Mouse (Mus musculus) myocyte (in vitro differentiated cells): ENCODE measurements around the gene Smim24. TPM values are rescaled to one million over a fixed set of nuclear protein-coding genes. Genes with fewer than 3 reads are reported as not detected.
A peak's percentile ranks its signal among the peaks of the same experiment; 100 is the strongest.

Experiments used
- H3K27me3 ChIP-seq: one replicate; pipeline ENCODE4 v1.6.1; 2011; ENCODE audit not compliant: control insufficient read depth, insufficient read depth, insufficient read length
- H3K36me3 ChIP-seq: one replicate; pipeline ENCODE4 v1.6.1; 2011; ENCODE audit not compliant: control insufficient read depth, insufficient read depth
- H3K4me2 ChIP-seq: one replicate; pipeline ENCODE4 v1.6.1; 2011; ENCODE audit warnings: low read depth, control low read depth
- H3K4me3 ChIP-seq: one replicate; pipeline ENCODE4 v1.5.1; 2011; ENCODE audit warnings: mild to moderate bottlenecking, control low read depth, moderate library complexity
- H3K79me2 ChIP-seq: one replicate; pipeline ENCODE4 v1.6.1; 2011; ENCODE audit not compliant: control insufficient read depth, insufficient read depth
- H3ac ChIP-seq: one replicate; pipeline ENCODE4 v1.6.1; 2011; ENCODE audit not compliant: control insufficient read depth, insufficient read length
- CEBPB ChIP-seq: IDR thresholded peaks from 2 replicates; pipeline ENCODE4 v1.6.1; 2011; ENCODE audit warnings: mild to moderate bottlenecking, moderate library complexity; ENCODE audit not compliant: poor library complexity, insufficient read depth, severe bottlenecking
- E2F4 ChIP-seq: IDR thresholded peaks from one replicate; pipeline ENCODE4 v1.6.1; 2011; ENCODE audit warnings: mild to moderate bottlenecking, control low read depth, moderate library complexity; ENCODE audit not compliant: insufficient read depth
- MAX ChIP-seq: IDR thresholded peaks from one replicate; pipeline ENCODE4 v1.6.1; 2011; ENCODE audit warnings: low read depth, mild to moderate bottlenecking, control low read depth
- MYOD1 ChIP-seq, 3 experiments: IDR thresholded peaks; one replicate each; pipeline ENCODE4 v1.6.1; 2011; ENCODE audit warnings: control low read depth in 2 of 3, low read depth in 2 of 3, mild to moderate bottlenecking in 2 of 3, moderate library complexity in 1 of 3; ENCODE audit not compliant: insufficient read length in 2 of 3, control insufficient read depth in 1 of 3
- MYOG ChIP-seq, 3 experiments: IDR thresholded peaks; one replicate each; pipeline ENCODE4 v1.6.1; 2011; ENCODE audit warnings: control low read depth in 2 of 3, low read depth in 2 of 3, mild to moderate bottlenecking in 2 of 3; ENCODE audit not compliant: insufficient read length in 2 of 3, control insufficient read depth in 1 of 3, insufficient read depth in 1 of 3
- POLR2A ChIP-seq: IDR thresholded peaks from one replicate; pipeline ENCODE4 v1.6.1; 2011; ENCODE audit warnings: low read depth, mild to moderate bottlenecking, control low read depth, moderate library complexity; ENCODE audit not compliant: insufficient read length
- POLR2AphosphoS2 ChIP-seq: IDR thresholded peaks from one replicate; pipeline ENCODE4 v1.6.1; 2011; ENCODE audit warnings: low read depth, control low read depth; ENCODE audit not compliant: insufficient read length
- REST ChIP-seq: IDR thresholded peaks from one replicate; pipeline ENCODE4 v1.6.1; 2011; ENCODE audit warnings: mild to moderate bottlenecking, control low read depth, moderate library complexity; ENCODE audit not compliant: insufficient read depth, insufficient read length
- SRF ChIP-seq: IDR thresholded peaks from one replicate; pipeline ENCODE4 v1.6.1; 2011; ENCODE audit warnings: low read depth; ENCODE audit not compliant: control insufficient read depth, insufficient read length
- TCF12 ChIP-seq: IDR thresholded peaks from one replicate; pipeline ENCODE4 v1.6.1; 2011; ENCODE audit warnings: mild to moderate bottlenecking, control low read depth; ENCODE audit not compliant: poor library complexity, insufficient read depth, severe bottlenecking
- TCF3 ChIP-seq: IDR thresholded peaks from one replicate; pipeline ENCODE4 v1.6.1; 2011; ENCODE audit warnings: low read depth, control low read depth; ENCODE audit not compliant: insufficient read length
- USF1 ChIP-seq: IDR thresholded peaks from one replicate; pipeline ENCODE4 v1.6.1; 2011; ENCODE audit warnings: low read depth, mild to moderate bottlenecking, control low read depth, moderate library complexity
- polyA plus RNA-seq: library from polyadenylated mRNA; unstranded; fragments of >200 nt; fragmentation: generic; extraction: Trizol; gene quantifications from one replicate; pipeline ENCODE4 v1.2.1, GENCODE M21; 2012; ENCODE audit warnings: missing spikeins

Gene Smim24
- polyA plus RNA-seq, 1 experiment: 0.30 TPM

DNA sequence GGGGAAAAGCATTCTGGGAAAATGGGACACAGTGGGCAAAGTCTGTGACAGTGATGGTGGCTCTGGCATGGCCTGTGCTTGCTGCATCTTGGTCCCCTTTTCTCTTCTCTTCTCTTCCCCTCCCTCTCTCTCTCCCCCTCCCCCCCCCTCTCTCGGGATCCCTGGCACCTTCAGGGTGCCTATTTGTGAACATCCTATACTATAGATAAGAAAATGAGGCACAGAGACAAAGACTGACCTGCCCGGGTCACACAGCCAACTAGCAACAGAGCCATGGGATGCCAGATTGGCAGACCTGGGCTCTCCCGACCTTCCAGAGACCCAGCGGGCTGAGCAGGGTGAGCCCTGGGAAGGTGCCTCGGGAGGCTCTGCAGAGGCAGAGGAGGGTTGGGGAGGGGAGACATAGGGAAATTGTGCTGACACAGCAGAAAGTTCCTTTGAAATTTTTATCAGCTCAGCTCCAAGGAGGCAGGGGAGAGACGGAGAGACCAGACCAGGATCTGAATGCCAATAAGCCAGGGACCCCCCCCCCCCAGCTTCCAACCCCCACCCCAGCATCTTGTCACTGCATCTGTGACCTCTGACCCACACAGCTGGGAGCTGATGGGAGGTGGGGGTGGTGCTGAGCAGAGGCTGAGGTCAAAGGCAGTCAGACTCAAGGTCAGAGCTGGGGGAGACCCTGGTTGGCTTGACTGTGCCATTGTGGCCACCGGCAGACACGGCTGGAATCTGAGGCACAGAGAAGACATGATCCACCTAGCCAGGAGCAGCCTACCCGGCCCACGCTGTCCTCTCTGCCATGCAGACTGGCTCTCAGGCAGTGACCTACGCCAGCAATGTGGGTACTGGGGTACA lies 25.6 kb downstream of the Smim24 start:
- TF ChIP-seq TCF12 (no peak), POLR2AphosphoS2 (no peak), SRF (no peak), MYOD1 (IDR thresholded peaks at IDR 0.05; ENCODE audit: control insufficient read depth in 1 of 3, insufficient read length in 2 of 3, low read depth in 2 of 3) (no peak), USF1 (no peak), POLR2A (no peak), TCF3 (no peak)
- Histone ChIP-seq H3K27me3 (no peaks in the 10 kb centered on the region), H3ac (no peak overlapping the region), H3K36me3 (peaks cover 5% of the 10 kb centered on the region), H3K4me3 (no peak overlapping the region), H3K79me2 (peaks cover 84% of the 10 kb centered on the region), H3K4me2 (peak overlapping the region; percentile 56)

DNA sequence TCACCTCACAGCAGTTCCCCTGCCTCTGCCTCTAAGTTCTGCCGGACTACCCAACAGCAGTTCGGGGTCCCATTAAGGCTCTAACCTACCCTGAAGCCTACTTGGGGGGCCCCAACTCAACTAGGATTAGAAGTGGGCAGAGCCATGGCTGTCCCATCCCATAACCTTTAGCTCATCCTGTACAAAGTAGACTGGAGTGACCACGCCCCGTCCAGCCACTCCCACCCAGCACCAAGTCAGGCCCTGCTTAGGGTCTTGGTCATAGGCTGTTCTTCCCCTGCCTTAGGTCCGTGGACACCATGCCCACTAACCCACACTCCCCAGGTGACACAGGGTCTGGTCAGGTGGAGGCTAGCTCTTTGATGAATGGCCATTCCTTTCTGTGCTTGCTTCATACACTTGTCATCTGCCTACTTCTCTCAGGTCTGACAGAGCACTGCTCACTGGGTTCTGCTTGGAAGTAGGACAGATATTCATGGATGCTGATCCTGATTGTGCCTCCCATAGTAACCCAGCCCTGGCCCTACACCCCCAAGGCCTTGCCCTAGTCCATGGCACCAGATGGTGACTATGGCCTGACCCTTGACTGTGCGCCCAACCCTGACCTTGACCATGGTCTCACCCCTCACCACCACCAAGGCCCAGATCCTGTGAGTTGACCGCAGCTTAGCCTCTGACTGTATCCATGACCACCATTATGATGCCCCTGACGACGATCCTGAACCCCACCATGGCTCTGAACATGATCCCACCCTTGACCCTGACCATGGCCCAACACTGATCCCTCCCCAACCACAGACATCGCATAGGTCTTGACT lies 26.5 kb downstream of the Smim24 start:
- H3K79me2 ChIP-seq: peaks cover 86% of the 10 kb centered on the region
- no peak overlapping the region for H3ac ChIP-seq
- peaks cover 5% of the 10 kb centered on the region for H3K36me3 ChIP-seq
- TF ChIP-seq MAX (no peak), POLR2A (no peak)
- H3K4me2 ChIP-seq: peak overlapping the region; percentile 56
- H3K27me3 ChIP-seq: no peaks in the 10 kb centered on the region
- H3K4me3 ChIP-seq: no peak overlapping the region

DNA sequence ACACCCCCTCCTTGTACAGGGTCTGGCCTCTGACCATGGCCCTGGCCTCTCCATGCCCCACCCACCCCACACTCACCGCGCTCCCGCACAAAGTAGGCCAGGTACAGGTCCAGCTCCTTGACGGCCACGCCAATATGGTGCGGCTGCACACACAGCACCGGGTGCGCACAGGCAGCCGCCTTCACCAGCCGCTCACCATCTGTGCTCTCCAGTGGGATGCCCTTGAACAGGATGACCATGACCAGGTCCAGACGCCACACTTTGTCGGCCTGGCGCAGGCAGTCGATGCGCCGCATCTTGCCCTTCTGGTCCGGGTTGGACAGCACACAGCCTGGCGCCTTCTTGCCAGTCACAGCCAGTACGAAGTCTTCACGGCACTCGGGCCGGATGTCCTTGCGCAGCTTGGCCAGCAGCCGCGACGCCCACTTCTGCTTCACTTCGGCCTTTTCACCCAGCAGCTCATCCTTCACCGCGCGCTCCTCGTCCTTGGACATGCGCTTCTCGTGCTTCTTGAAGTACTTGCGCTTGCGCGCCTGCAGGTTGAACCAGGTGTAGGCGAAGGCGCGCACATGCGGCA lies 27.4 kb downstream of the Smim24 start:
- TF ChIP-seq USF1: no peak
- no peak for TF ChIP-seq TCF3
- no peak for TF ChIP-seq POLR2AphosphoS2
- TF ChIP-seq MAX: no peak
- TF ChIP-seq REST: no peak
- no peak for TF ChIP-seq E2F4
- TF ChIP-seq MYOG (IDR thresholded peaks at IDR 0.05; ENCODE audit: control insufficient read depth in 1 of 3, insufficient read depth in 1 of 3, insufficient read length in 2 of 3, low read depth in 2 of 3): no peak
- TF ChIP-seq POLR2A: no peak
- no peak for TF ChIP-seq TCF12
- TF ChIP-seq CEBPB: no peak
- no peak for TF ChIP-seq MYOD1 (IDR thresholded peaks at IDR 0.05; ENCODE audit: control insufficient read depth in 1 of 3, insufficient read length in 2 of 3, low read depth in 2 of 3)
- no peak for TF ChIP-seq SRF
- no peaks in the 10 kb centered on the region for H3K27me3 ChIP-seq
- H3ac ChIP-seq: no peak overlapping the region
- peak overlapping the region; percentile 77 for H3K4me2 ChIP-seq
- peaks cover 5% of the 10 kb centered on the region for H3K36me3 ChIP-seq
- peaks cover 86% of the 10 kb centered on the region for H3K79me2 ChIP-seq
- H3K4me3 ChIP-seq: no peak overlapping the region

DNA sequence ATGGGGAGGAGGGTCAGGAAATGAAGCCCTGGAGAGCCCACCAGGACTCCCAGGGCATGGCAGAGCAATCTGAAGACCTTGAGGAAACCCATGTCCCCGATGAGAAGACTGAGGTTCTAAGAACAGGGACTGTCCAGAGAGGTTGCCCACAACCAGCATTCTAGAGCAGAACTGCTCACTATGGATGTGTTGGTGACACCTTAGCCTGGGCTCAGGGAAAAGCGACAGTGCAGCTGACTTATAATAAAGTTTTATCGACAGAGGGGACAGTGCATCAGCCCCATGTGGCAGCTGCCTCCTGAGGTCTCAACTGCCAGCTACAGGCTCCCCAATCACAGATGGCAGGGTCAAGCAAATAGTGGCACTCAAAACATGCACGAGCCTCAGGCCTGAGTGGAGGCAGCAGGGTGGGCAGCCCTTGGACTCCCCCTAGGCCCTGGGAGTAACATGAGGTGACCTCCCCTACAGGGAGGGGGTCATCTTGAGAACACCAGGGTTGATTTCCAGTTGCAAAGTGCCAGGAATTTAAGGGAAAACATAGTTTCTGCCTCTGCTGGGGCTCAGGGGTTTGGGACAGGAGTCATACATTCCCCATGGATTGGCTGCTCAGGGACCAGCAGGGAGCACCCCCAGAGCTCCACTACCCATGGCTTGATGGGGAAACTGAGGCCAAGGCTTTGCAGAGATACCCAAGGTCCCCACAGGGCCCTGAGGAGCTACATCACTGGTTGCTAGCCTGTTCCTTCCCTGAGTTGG lies 28.4 kb downstream of the Smim24 start:
- Histone ChIP-seq H3K4me2 (peak overlapping the region; percentile 77), H3K36me3 (peaks cover 5% of the 10 kb centered on the region), H3K4me3 (no peak overlapping the region), H3K27me3 (no peaks in the 10 kb centered on the region), H3ac (no peak overlapping the region), H3K79me2 (peaks cover 86% of the 10 kb centered on the region)
- TF ChIP-seq MYOD1 (IDR thresholded peaks at IDR 0.05; ENCODE audit: control insufficient read depth in 1 of 3, insufficient read length in 2 of 3, low read depth in 2 of 3) (peak in 2 of 3 experiments; percentile 25 to 63), MYOG (IDR thresholded peaks at IDR 0.05; ENCODE audit: control insufficient read depth in 1 of 3, insufficient read depth in 1 of 3, insufficient read length in 2 of 3, low read depth in 2 of 3) (peak in 2 of 3 experiments; percentile 58 to 61), SRF (peak; percentile 22), CEBPB (no peak), USF1 (no peak)

DNA sequence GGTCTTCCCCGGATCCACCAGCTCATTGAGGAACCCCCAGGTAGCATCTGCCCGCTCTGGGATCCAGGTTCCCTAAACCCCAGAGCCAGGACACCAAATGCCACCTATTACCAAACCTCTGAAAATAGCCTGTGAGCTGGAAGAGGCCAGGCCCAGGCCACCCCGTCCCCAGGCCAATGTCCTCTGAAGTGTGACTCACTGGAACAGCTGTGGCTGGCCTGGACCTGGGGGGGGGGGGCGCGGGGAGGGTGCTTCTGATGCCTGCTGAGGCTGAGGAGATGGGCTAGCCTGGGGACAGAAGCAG lies 28.9 kb downstream of the Smim24 start:
- H3ac ChIP-seq: no peak overlapping the region
- H3K27me3 ChIP-seq: no peaks in the 10 kb centered on the region
- H3K4me3 ChIP-seq: no peak overlapping the region
- TF ChIP-seq MYOG (IDR thresholded peaks at IDR 0.05; ENCODE audit: control insufficient read depth in 1 of 3, insufficient read depth in 1 of 3, insufficient read length in 2 of 3, low read depth in 2 of 3) (peak; percentile 59 to 95 (median 83)), MYOD1 (IDR thresholded peaks at IDR 0.05; ENCODE audit: control insufficient read depth in 1 of 3, insufficient read length in 2 of 3, low read depth in 2 of 3) (peak in 2 of 3 experiments; percentile 78 to 93), USF1 (no peak), SRF (no peak), CEBPB (no peak), REST (no peak), TCF12 (peak; percentile 67), TCF3 (peak; percentile 43)
- H3K4me2 ChIP-seq: peak overlapping the region; percentile 77
- H3K36me3 ChIP-seq: peaks cover 5% of the 10 kb centered on the region
- H3K79me2 ChIP-seq: peaks cover 90% of the 10 kb centered on the region
